Mouse (Mus musculus): ENCODE measurements around the gene A230050P20Rik.

DNA sequence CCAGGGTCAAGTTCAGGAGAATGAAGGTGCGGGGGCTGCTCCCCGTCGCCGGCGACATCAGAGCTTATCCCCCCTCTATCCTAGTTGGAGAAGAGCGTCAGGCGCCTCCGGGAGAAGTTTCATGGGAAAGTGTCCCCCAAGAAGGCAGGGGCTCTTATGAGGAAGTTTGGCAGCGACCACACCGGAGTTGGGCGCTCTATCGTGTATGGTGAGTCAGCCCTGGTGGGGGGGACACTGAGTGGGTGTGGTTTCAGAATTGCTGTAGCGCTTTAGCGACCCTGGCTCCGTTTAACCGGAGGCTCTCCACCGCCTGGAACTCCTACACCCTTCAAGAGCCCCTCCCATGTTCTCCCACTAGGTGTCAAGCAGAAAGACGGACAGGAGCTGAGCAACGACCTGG is 804 bp downstream of the A230050P20Rik start:
- TF ChIP-seq CTCF (IDR thresholded peaks at IDR 0.05; ENCODE audit: low read depth) (no peak), EP300 (optimal IDR thresholded peaks at IDR 0.05) (no peak)

All from stomach, postnatal 0 days (tissue).